Mouse (Mus musculus): Measurements from ENCODE around the gene Pitpna. TPM values are rescaled to one million over a fixed set of nuclear protein-coding genes. Genes with fewer than 3 reads are reported as not detected.

Gene Pitpna
- 51.6 and 123 TPM in 2 replicates for polyA plus RNA-seq (2012; ENCODE audit: low replicate concordance)

DNA sequence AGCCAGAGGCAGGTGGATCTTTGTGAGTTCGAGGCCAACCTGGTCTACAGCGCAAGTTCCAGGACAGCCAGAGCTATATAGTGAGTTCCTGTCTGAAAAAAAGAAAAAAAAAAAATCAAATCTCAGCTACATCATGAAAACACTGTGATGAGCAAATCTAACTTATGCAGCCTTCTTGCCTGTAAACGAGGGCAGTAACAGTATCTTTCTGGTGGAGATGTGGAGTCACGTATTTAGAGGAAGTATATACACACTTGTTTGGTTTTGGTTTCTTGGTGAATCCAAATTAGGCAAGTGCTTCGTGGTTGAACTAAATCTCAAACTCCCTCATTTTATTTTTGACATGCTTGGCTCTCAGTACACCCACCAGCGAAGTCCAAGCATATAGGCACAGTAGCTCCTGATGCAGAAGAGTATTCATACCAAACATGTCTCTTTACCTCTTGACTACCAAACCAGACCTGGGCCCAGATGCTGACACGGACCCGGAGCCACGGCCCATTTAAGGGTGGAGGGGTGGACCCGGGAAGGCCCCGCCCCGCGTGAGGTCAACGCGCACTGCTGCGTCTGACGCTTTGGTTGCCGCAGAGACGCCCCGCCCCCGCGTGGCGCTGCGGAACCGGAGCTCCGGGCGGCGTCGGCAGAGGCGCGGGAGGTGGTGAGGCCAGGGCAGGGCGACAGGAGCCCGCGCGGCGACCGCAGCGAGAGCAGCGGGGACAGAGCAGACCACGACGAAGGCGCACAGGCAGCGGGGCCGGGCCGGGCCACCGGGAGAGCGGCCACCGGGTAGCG, at the start of gene Pitpna:
Pitpna (plus strand) TSS at position 605 of the 792 bp plus-strand sequence.

DNA sequence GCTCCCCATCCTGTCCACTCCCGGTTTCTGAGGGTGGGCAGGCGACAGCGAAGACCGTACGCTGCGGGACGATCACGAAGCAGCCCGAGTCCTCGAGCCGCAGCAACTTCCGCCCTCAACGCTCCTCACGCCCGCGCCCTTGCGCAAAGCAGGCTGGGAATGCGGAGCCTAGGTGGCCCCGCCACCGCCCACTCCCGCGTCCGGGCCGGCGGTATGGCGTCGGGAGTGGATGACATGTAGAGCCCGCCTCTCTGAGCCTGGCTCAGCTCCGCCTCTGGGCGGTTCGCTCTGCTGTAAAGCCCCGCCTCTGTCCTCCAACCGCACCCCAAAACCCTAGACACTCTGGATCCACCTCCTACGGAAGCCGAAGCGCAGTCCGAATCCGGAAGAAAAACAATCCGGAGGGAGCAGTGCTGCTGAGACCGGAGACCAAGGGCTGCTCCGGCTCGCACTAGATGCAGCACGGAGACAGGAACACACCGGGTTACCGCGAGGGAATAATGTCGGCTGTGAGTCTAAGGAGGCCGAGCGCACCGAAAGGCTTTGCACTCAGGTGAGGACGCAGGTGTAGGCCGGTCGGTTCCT, 42.8 kb downstream of the Pitpna start, which contains the start of gene Inpp5k:
Inpp5k (plus strand) TSS at position 344 of the 585 bp plus-strand sequence.

DNA sequence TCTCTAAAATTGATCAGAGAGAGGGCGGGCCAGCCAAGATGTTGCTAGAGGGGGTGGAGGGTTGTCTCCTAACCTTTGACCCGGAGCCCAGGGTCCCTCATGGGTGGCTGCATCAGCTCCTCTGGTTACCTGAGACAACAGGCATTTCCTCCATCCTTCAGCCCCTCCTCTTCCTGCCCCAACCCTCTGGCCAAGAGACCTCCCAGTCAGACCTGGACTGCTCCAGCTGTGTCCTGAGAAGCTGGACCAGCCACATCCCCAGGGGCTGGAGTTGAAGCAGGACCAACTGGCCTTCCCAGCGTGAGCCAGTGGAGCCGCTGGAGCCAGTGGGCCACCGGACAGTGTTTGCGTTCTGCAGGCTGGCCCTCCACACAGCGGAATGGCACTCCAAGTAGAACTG, 62.4 kb downstream of the Pitpna start, which contains the start of gene Myo1c:
Myo1c (plus strand) TSS at position 194 of the 400 bp plus-strand sequence.

Other genes with a start within 250 kb of the Pitpna start
- gene Rpa1, start 239.8 kb upstream of the Pitpna start, polyA plus RNA-seq (2012; ENCODE audit: low replicate concordance) = 37.8 and 66.8 TPM in 2 replicates
- 1.7 and 1.8 TPM in 2 replicates for gene Smyd4, start 239.7 kb upstream of the Pitpna start, polyA plus RNA-seq (2012; ENCODE audit: low replicate concordance)
- 1.9 and 3.1 TPM in 2 replicates for gene Serpinf1, start 165.4 kb upstream of the Pitpna start, polyA plus RNA-seq (2012; ENCODE audit: low replicate concordance)
- gene Serpinf2, start 148.5 kb upstream of the Pitpna start, polyA plus RNA-seq (2012; ENCODE audit: low replicate concordance) = 0.07 TPM in 1 of 2 replicates, not detected in the other
- gene Wdr81, start 133.4 kb upstream of the Pitpna start, polyA plus RNA-seq (2012; ENCODE audit: low replicate concordance) = 47.7 and 48.9 TPM in 2 replicates
- 4.7 and 6.8 TPM in 2 replicates for gene Tlcd2, start 126.4 kb upstream of the Pitpna start, polyA plus RNA-seq (2012; ENCODE audit: low replicate concordance)
- gene Prpf8, start 101.3 kb upstream of the Pitpna start, polyA plus RNA-seq (2012; ENCODE audit: low replicate concordance) = 35.6 and 48.5 TPM in 2 replicates
- 0.62 and 1.0 TPM in 2 replicates for gene Rilp, start 78.0 kb upstream of the Pitpna start, polyA plus RNA-seq (2012; ENCODE audit: low replicate concordance)
- gene Scarf1, start 74.6 kb upstream of the Pitpna start, polyA plus RNA-seq (2012; ENCODE audit: low replicate concordance) = 0.47 and 1.5 TPM in 2 replicates
- gene Slc43a2, start 56.4 kb upstream of the Pitpna start, polyA plus RNA-seq (2012; ENCODE audit: low replicate concordance) = 63.1 and 118 TPM in 2 replicates
- 23.2 and 144 TPM in 2 replicates for gene Inpp5k, start 42.9 kb downstream of the Pitpna start, polyA plus RNA-seq (2012; ENCODE audit: low replicate concordance)
- gene Myo1c, start 62.4 kb downstream of the Pitpna start, polyA plus RNA-seq (2012; ENCODE audit: low replicate concordance) = 119 and 191 TPM in 2 replicates
- gene Crk, start 91.2 kb downstream of the Pitpna start, polyA plus RNA-seq (2012; ENCODE audit: low replicate concordance) = 122 and 250 TPM in 2 replicates
- 107 and 139 TPM in 2 replicates for gene Ywhae, start 144.8 kb downstream of the Pitpna start, polyA plus RNA-seq (2012; ENCODE audit: low replicate concordance)
- gene Doc2b, start 208.0 kb downstream of the Pitpna start, polyA plus RNA-seq (2012; ENCODE audit: low replicate concordance) = not detected in 2 replicates